Comparison of ENCODE assay signal across 9 mouse cellular contexts in genomic region chr13:64250363-64250762, GRCm38 (mm10). TPM values are rescaled to one million over a fixed set of nuclear protein-coding genes. Genes with fewer than 3 reads are reported as not detected.
DNase-seq lines count a peak whose midpoint lies in the region; ATAC-seq and TF ChIP-seq lines count a peak whose summit lies in the region.
"Had no signal": no experiment of that assay in that cellular context is flagged by ENCODE, and none has a peak within 500 bp of the region (broad histone marks: within the 10 kb centered on the region; RNA-seq: fewer than 3 reads in every experiment).

No protein-coding gene starts in this region.

- peak; percentile 79 for DNase-seq in kidney, adult 9 months
- DNase-seq in CH12.LX (ENCODE audit: extremely low read depth): peak; percentile 51
- DNase-seq in lung, postnatal 14 days: peak; percentile 53
- no peak for DNase-seq in left cerebral cortex, adult 9 months (ENCODE audit: low spot score in 2 of 2)
- DNase-seq in neural tube, embryonic 10.5 days (ENCODE audit: extremely low spot score, low spot score): no peak

- TF ChIP-seq CTCF in CH12.LX (conservative IDR thresholded peaks at IDR 0.05 in 1 of 2, IDR thresholded peaks at IDR 0.05 in 1 of 2; ENCODE audit: low read depth in 2 of 2, low read length in 2 of 2): peak; percentile 30 to 82; a peak in 2 of 4 replicates

- no peaks in the 10 kb centered on the region for H3K79me2 ChIP-seq in CH12.LX (replicated peaks; ENCODE audit: control insufficient read depth, extremely low read depth, insufficient read depth, poor library complexity, severe bottlenecking)

- H3K9ac ChIP-seq in kidney, embryonic 14.5 days (ENCODE audit: low read depth, low read length): no peak overlapping the region
- H3K9ac ChIP-seq in CH12.LX (ENCODE audit: insufficient read depth, low read depth): no peak overlapping the region; the same call in 1 of the 2 replicates
- H3K9ac ChIP-seq: embryonic facial prominence, embryonic 13.5 days; neural tube, embryonic 13.5 days had no signal

- no peaks in the 10 kb centered on the region; the same call in 1 of the 2 replicates for H3K4me1 ChIP-seq in kidney, embryonic 14.5 days (ENCODE audit: control insufficient read depth, insufficient read depth, low read length)
- H3K4me1 ChIP-seq in CH12.LX (ENCODE audit: control insufficient read depth in 1 of 2, insufficient read depth in 2 of 2): peaks cover 9 to 67% of the 10 kb centered on the region in 2 experiments; a peak in 3 of 4 replicates

- peak; percentile 82 for TF ChIP-seq RAD21 in CH12.LX (IDR thresholded peaks at IDR 0.05; ENCODE audit: low read depth, low read length)

- TF ChIP-seq POLR2A in CH12.LX (IDR thresholded peaks at IDR 0.05; ENCODE audit: low read depth, low read length): no peak

- H3K9me3 ChIP-seq in kidney, embryonic 14.5 days (ENCODE audit: control insufficient read depth, low read length): no peaks in the 10 kb centered on the region
- no peaks in the 10 kb centered on the region for H3K9me3 ChIP-seq in CH12.LX (replicated peaks; ENCODE audit: low read length)
- H3K9me3 ChIP-seq: embryonic facial prominence, embryonic 13.5 days; neural tube, embryonic 13.5 days had no signal

- H3K27me3 ChIP-seq in kidney, embryonic 14.5 days (ENCODE audit: control insufficient read depth, insufficient read depth, low read length): no peaks in the 10 kb centered on the region
- H3K27me3 ChIP-seq in CH12.LX (replicated peaks): no peaks in the 10 kb centered on the region
- H3K27me3 ChIP-seq: embryonic facial prominence, embryonic 13.5 days; neural tube, embryonic 13.5 days had no signal

- no peak overlapping the region for H3K27ac ChIP-seq in kidney, embryonic 14.5 days (ENCODE audit: low read depth, low read length)
- H3K27ac ChIP-seq in CH12.LX (ENCODE audit: insufficient read depth, low read depth): no peak overlapping the region
- H3K27ac ChIP-seq: embryonic facial prominence, embryonic 13.5 days; neural tube, embryonic 13.5 days had no signal

- in situ Hi-C loops in CH12.LX (cut with MboI; ENCODE audit: low pct_ligation_motif_present, low pct_unique_long_range_greater_than_20kb, low sequenced_read_pairs): no loop called here

- H3K4me3 ChIP-seq in kidney, embryonic 14.5 days (ENCODE audit: low read length): no peak overlapping the region
- no peak overlapping the region for H3K4me3 ChIP-seq in CH12.LX (replicated peaks in 1 of 3; ENCODE audit: low read depth in 2 of 3, low read length in 2 of 3, poor library complexity in 1 of 3)
- H3K4me3 ChIP-seq: embryonic facial prominence, embryonic 13.5 days; neural tube, embryonic 13.5 days had no signal

- ATAC-seq in kidney, embryonic 14.5 days (ENCODE audit: low FRiP score, low TSS enrichment): no peak
- peak; percentile 43 for ATAC-seq in activated CD4-positive, CD25-positive, alpha-beta regulatory T cell, adult 4 months

- dilution Hi-C loops in CH12.LX (cut with MboI; ENCODE audit: extremely low pct_ligation_motif_present, extremely low pct_unique_long_range_greater_than_20kb, low sequenced_read_pairs): no loop called here

- 47% methylated on average over 1 of the region's 1 CpGs for WGBS in kidney, embryonic 14.5 days

- no peaks in the 10 kb centered on the region for H3K36me3 ChIP-seq in kidney, embryonic 14.5 days (ENCODE audit: control insufficient read depth, insufficient read depth, low read length)
- H3K36me3 ChIP-seq in CH12.LX (replicated peaks in 1 of 2; ENCODE audit: control insufficient read depth in 1 of 2, insufficient read depth in 1 of 2, low read length in 1 of 2): peaks cover 0 to 2% of the 10 kb centered on the region in 2 experiments
- H3K36me3 ChIP-seq: embryonic facial prominence, embryonic 13.5 days; neural tube, embryonic 13.5 days had no signal

- TF ChIP-seq EP300 in CH12.LX (IDR thresholded peaks at IDR 0.05; ENCODE audit: low read length): no peak

- H3K4me2 ChIP-seq in kidney, embryonic 14.5 days (replicated peaks; ENCODE audit: low read depth, low read length): no peak overlapping the region
- H3K4me2 ChIP-seq in CH12.LX (ENCODE audit: insufficient read depth, low read depth, poor library complexity, severe bottlenecking): no peak overlapping the region
- H3K4me2 ChIP-seq: embryonic facial prominence, embryonic 13.5 days; neural tube, embryonic 13.5 days had no signal

TF ChIP-seq in CH12.LX, 34 proteins besides CTCF, POLR2A, EP300 and RAD21:
- TF ChIP-seq PAX5 (IDR thresholded peaks at IDR 0.05; ENCODE audit: low read length) (no peak), ZNF384 (IDR thresholded peaks at IDR 0.05; ENCODE audit: low read depth, low read length) (peak; percentile 41), SMC3 (IDR thresholded peaks at IDR 0.05; ENCODE audit: low read depth, low read length) (peak; percentile 56), USF1 (IDR thresholded peaks at IDR 0.05; ENCODE audit: low read depth, low read length) (no peak), IRF4 (IDR thresholded peaks at IDR 0.05; ENCODE audit: low read depth, low read length) (no peak), E2F4 (IDR thresholded peaks at IDR 0.05; ENCODE audit: insufficient replicate concordance, low read depth, low read length) (no peak), GABPA (IDR thresholded peaks at IDR 0.05; ENCODE audit: insufficient replicate concordance, low read depth, low read length) (no peak), MAZ (IDR thresholded peaks at IDR 0.05; ENCODE audit: low read depth, low read length) (no peak), CHD1 (IDR thresholded peaks at IDR 0.05; ENCODE audit: low read depth, low read length) (no peak), CHD2 (IDR thresholded peaks at IDR 0.05; ENCODE audit: low read length) (no peak)

RNA-seq across cellular contexts. Expression of gene Cdc14b, which starts 24.7 kb away (rescaled TPM):
- 15.4 and 24.8 TPM in 2 replicates for polyA plus RNA-seq in kidney, embryonic 14.5 days (2014; fragmentation: Nextera tagmentation; extraction: Ambion mirVana)
- total RNA-seq in CH12.LX (2012; rRNA removed) (2.9 and 5.5 TPM in 2 replicates), CH12.LX (2014; rRNA removed) (2.7 and 3.8 TPM in 2 replicates)
- polyA plus RNA-seq in CH12.LX (2012; ENCODE audit: insufficient read length, low read depth): 4.6 and 4.8 TPM in 2 replicates
- 10 to 100 TPM; 10.3 to 10.4 TPM for polyA plus RNA-seq in activated CD4-positive, CD25-positive, alpha-beta regulatory T cell, adult 4 months (2017; shearing (Covaris generic))

Comparison
In these comparisons a context has a peak if more than half of its experiments do, and no peak if none do; other contexts are left out.
1. DNase-seq: peak in kidney, adult 9 months (single experiment), CH12.LX (single experiment) and lung, postnatal 14 days (single experiment); none in left cerebral cortex, adult 9 months (0 of 2) and neural tube, embryonic 10.5 days (single experiment).